Mouse (Mus musculus) heart, adult 2 months (tissue): Measurements from ENCODE around the gene Lipt1.

Experiments
- CTCF ChIP-seq: fragments of 200-600 bp; IDR thresholded peaks from 2 replicates; pipeline ENCODE4 v1.8.1; 2022; ENCODE audit warnings: antibody characterized with exemption, mild to moderate bottlenecking, moderate library complexity
- EP300 ChIP-seq: fragments of 200-500 bp; IDR thresholded peaks from 2 replicates; pipeline ENCODE4 v1.6.1; 2011; ENCODE audit warnings: low read depth, low read length, control low read depth; ENCODE audit not compliant: insufficient read depth

- TF ChIP-seq CTCF (no peak), EP300 (no peak)
These were observed 23.1 kb downstream of the Lipt1 start for GRCm38 (mm10) chr1:37894606-37895005.
